Mouse (Mus musculus): ENCODE results near the gene Tut7. TPM values are rescaled to one million over a fixed set of nuclear protein-coding genes. Genes with fewer than 3 reads are reported as not detected.

Tut7 gene
- polyA plus RNA-seq, 1 experiment = 113 TPM

DNA sequence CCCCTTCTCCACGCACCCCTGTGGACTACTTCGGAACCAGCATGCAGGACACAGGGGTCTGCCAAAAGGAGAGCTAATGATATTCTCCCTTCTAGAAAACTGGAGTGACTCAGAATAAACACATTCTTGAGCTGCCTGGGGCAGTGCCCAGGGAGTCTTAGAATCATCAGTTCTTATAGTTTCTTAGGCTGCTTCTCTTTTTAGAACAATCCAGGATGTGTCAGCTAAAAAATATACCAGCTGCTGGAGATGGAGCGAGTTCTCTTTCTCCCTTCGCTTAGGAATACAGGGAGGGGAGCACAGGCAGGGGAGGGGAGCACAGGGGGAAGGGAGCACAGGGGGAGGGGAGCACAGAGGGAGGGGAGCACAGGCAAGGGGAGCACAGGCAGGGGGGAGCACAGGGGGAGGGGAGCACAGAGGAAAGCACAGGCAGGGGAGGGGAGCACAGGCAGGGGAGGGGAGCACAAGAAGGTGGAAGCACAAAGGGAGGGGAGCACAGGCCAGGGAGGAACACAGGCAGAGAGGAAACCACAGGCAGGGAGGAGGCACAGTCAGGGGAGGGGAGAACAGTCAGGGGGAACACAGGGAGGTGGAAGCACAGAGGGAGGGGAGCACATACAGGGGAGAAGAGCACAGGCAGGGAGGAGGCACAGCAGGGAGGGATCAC is 12.0 kb upstream of the Tut7 start:
- H3K27ac ChIP-seq (ENCODE audit: insufficient read depth, low read length) = peak overlapping the region; percentile 63
- no peak for TF ChIP-seq CTCF (IDR thresholded peaks at IDR 0.05; ENCODE audit: borderline replicate concordance, insufficient read depth, low read length)
- TF ChIP-seq POLR2A (IDR thresholded peaks at IDR 0.05; ENCODE audit: low read depth, low read length) = no peak
- peaks cover 9% of the 10 kb centered on the region for H3K4me1 ChIP-seq (ENCODE audit: control insufficient read depth, insufficient read depth, low read length)
- no peak overlapping the region for H3K4me3 ChIP-seq (ENCODE audit: insufficient read depth, low read length)

DNA sequence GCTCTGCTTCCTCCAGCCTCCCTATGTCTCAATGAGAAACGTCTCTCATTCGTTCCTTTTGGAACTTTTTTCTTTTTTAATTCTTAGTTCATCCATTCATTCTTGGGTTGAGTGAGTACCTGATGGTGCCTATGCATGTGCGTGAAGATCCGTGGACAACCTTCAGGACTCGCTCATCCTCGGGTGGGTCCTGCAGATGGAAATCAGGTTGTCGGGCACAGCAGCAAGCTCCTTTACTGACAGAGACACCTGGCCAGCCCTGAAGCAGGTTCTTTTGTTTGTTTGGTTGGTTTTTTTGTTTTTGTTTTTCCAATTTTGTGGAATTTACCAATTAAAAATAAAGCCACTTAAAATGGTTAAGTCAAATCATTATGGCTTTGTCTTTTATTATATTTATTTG is 9.9 kb upstream of the Tut7 start:
- H3K4me3 ChIP-seq (ENCODE audit: insufficient read depth, low read length) = no peak overlapping the region
- H3K27ac ChIP-seq (ENCODE audit: insufficient read depth, low read length) = no peak overlapping the region
- TF ChIP-seq POLR2A (IDR thresholded peaks at IDR 0.05; ENCODE audit: low read depth, low read length) (no peak), CTCF (IDR thresholded peaks at IDR 0.05; ENCODE audit: borderline replicate concordance, insufficient read depth, low read length) (no peak)
- peaks cover 9% of the 10 kb centered on the region for H3K4me1 ChIP-seq (ENCODE audit: control insufficient read depth, insufficient read depth, low read length)

DNA sequence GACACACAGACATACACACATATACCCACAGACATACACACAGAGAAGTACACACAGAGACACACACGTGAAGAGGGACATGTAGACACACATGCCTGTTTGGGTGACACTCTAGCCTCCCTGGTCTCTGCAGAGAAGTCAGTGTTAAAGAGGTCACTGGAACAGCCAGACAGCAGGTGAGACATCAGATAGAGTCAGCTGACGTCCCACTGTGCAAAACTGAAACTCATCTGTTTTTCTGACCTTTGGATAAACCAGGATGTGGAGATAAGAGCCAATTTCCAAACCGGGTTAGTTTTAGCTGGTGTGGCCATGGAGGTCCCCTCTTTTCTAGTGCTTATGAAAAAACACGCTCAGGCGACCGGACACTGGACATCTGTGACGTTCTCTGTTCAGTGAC is 9.5 kb upstream of the Tut7 start:
- no peak overlapping the region for H3K27ac ChIP-seq (ENCODE audit: insufficient read depth, low read length)
- no peak overlapping the region for H3K4me3 ChIP-seq (ENCODE audit: insufficient read depth, low read length)
- H3K4me1 ChIP-seq (ENCODE audit: control insufficient read depth, insufficient read depth, low read length) = peaks cover 9% of the 10 kb centered on the region
- TF ChIP-seq CTCF (IDR thresholded peaks at IDR 0.05; ENCODE audit: borderline replicate concordance, insufficient read depth, low read length) = no peak
- TF ChIP-seq POLR2A (IDR thresholded peaks at IDR 0.05; ENCODE audit: low read depth, low read length) = no peak

DNA sequence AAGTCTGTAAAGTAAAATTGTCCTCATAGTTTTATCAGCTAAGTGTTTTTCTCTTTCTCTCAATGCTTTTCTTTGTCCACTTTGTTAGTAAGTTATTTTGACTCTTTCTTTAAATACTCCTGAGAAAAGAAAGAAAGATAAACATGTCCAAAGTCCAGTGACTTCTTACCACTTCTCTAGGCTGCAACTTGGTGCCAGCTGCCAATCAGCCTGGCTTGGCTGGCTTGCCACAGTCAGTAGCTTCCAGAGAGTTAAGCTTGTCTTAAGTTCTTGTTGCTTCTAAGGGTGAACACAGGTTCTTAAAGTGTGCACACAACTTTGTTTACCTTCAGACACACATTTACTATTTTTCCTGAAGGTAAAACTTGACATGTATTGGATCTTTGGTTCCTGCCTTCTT is 3.0 kb upstream of the Tut7 start:
- Histone ChIP-seq H3K4me3 (ENCODE audit: insufficient read depth, low read length) (no peak overlapping the region), H3K27ac (ENCODE audit: insufficient read depth, low read length) (no peak overlapping the region), H3K4me1 (ENCODE audit: control insufficient read depth, insufficient read depth, low read length) (peaks cover 5% of the 10 kb centered on the region; the same call in 1 of the 2 replicates)
- TF ChIP-seq CTCF (IDR thresholded peaks at IDR 0.05; ENCODE audit: borderline replicate concordance, insufficient read depth, low read length) (no peak), POLR2A (IDR thresholded peaks at IDR 0.05; ENCODE audit: low read depth, low read length) (no peak)

DNA sequence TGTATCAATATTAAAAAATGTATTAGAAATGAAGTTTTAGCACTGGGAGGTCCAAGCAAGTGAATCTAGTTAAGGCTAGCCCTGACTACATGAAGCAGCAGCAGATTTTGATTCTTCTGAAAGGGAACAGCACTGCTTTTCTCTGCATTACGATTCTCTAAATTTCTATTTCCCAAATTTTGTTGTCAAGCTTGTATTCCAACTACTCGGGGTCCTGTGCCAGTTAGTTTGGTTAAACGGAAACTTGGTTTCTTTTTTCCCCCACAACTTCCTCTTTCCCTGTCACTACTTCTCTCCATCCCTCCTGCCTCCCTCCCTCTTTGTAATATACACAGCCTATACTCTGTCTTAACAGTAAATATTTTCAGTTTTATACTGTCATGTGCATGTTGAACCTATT is 2.1 kb downstream of the Tut7 start:
- TF ChIP-seq POLR2A (IDR thresholded peaks at IDR 0.05; ENCODE audit: low read depth, low read length) (no peak), CTCF (IDR thresholded peaks at IDR 0.05; ENCODE audit: borderline replicate concordance, insufficient read depth, low read length) (no peak)
- peaks cover 5% of the 10 kb centered on the region for H3K4me1 ChIP-seq (ENCODE audit: control insufficient read depth, insufficient read depth, low read length)
- H3K27ac ChIP-seq (ENCODE audit: insufficient read depth, low read length) = no peak overlapping the region
- peak overlapping the region; percentile 14; the same call in 1 of the 2 replicates for H3K4me3 ChIP-seq (ENCODE audit: insufficient read depth, low read length)

DNA sequence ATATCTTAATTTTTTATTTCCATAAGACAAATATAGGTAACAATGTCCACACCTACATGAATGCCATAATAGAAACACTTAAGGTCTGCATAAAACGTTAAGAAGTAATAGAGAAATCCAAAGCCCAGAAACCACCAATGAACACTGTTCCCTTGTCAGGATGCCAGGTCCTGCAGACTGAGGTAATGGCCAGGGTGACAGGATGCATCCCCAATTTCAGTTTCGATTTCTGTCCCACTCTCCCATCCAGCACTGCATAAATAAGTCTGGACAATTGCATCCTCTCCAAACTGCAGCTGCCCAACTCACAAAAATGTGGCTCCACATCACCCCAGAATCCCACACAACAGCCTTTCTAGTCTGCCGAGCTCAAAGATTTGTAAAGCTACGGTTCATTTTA is 2.8 kb downstream of the Tut7 start:
- Histone ChIP-seq H3K4me1 (ENCODE audit: control insufficient read depth, insufficient read depth, low read length) (peaks cover 5% of the 10 kb centered on the region), H3K4me3 (ENCODE audit: insufficient read depth, low read length) (peak overlapping the region; percentile 21; the same call in 1 of the 2 replicates), H3K27ac (ENCODE audit: insufficient read depth, low read length) (no peak overlapping the region)
- no peak for TF ChIP-seq POLR2A (IDR thresholded peaks at IDR 0.05; ENCODE audit: low read depth, low read length)
- no peak for TF ChIP-seq CTCF (IDR thresholded peaks at IDR 0.05; ENCODE audit: borderline replicate concordance, insufficient read depth, low read length)

DNA sequence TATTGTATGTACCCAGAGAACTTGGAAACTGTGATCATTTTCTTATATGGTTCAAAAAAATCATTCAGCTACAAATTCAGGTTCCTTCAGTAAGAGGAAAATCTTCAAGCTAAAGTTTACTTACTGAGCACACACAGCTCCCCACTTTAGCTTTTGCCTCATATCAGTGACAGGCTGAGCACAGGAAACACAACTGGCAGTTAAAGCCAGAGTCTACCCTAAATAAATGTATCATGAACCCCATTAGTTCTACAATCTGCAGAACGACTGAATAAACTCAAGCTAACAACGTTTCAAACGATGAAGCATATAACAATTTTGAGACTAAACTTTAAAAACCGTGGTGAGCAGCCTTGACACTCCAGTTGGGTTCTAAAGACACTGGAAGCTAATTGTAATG is 5.6 kb downstream of the Tut7 start:
- H3K4me3 ChIP-seq (ENCODE audit: insufficient read depth, low read length) = no peak overlapping the region
- peaks cover 5% of the 10 kb centered on the region for H3K4me1 ChIP-seq (ENCODE audit: control insufficient read depth, insufficient read depth, low read length)
- no peak for TF ChIP-seq POLR2A (IDR thresholded peaks at IDR 0.05; ENCODE audit: low read depth, low read length)
- TF ChIP-seq CTCF (IDR thresholded peaks at IDR 0.05; ENCODE audit: borderline replicate concordance, insufficient read depth, low read length) = no peak
- H3K27ac ChIP-seq (ENCODE audit: insufficient read depth, low read length) = no peak overlapping the region

DNA sequence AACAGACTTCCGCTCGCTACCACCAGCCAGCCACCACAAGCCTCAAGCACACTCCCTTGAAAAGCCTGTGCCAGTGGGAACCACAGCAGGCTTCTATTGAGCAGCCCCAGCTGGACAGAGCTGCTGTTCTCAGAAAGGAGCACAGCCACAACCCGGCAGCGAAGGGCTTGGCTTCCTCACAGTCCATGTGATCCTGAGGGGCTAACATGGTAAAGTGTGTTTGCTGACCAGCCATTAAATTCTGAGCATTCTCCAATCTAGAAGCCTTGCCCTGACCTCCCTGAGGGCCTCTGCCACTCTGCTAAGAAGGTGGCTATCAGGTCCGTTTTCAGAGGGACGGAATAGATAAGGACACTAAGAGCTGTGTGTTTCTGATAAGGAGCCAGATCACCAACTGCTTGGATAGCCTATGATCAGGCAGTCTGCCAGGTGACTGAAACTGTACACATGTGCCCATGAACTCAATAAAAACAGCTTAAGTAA is 8.8 kb downstream of the Tut7 start:
- no peak overlapping the region for H3K4me3 ChIP-seq (ENCODE audit: insufficient read depth, low read length)
- H3K4me1 ChIP-seq (ENCODE audit: control insufficient read depth, insufficient read depth, low read length) = no peaks in the 10 kb centered on the region
- no peak overlapping the region for H3K27ac ChIP-seq (ENCODE audit: insufficient read depth, low read length)
- TF ChIP-seq CTCF (IDR thresholded peaks at IDR 0.05; ENCODE audit: borderline replicate concordance, insufficient read depth, low read length) = no peak
- no peak for TF ChIP-seq POLR2A (IDR thresholded peaks at IDR 0.05; ENCODE audit: low read depth, low read length)

DNA sequence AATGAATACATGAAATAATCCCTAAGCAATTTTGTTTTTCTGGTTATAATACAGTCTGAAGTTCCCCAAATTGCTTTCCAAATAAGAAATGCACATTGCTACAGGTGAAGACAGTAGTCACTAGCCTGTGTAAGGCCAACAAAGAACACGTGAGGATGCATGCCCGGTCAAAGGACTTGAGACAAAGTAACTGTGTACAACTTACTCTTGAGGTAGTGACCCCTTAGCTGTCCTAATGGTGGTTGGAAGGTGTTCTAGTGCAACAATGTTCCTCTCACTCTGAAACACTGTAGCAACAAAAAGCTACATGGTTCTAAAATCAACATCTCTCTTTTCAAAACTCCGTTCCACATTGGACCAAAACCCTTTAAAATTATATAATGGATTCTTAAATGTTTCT is 11.4 kb downstream of the Tut7 start:
- no peak for TF ChIP-seq CTCF (IDR thresholded peaks at IDR 0.05; ENCODE audit: borderline replicate concordance, insufficient read depth, low read length)
- no peak for TF ChIP-seq POLR2A (IDR thresholded peaks at IDR 0.05; ENCODE audit: low read depth, low read length)
- no peaks in the 10 kb centered on the region for H3K4me1 ChIP-seq (ENCODE audit: control insufficient read depth, insufficient read depth, low read length)
- H3K27ac ChIP-seq (ENCODE audit: insufficient read depth, low read length) = no peak overlapping the region

DNA sequence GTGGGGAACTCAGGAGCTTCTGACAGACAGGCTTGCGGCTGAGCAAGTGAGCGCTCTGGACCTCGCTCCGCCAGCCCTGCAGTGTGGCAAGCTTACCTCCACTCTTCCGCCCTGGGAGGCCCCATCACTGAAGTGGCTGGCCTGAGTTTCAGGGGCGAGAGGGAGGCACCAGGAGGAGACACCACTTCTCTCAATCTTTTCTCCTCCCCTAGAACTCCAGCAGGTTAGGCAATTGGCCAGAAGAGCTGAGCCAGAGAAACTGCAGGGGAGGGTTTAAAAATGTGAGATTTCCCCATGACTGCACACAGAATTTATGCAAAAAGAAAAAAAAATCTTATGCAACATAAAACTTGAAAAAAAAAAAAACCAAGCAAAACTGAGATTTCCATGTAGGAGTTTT is 21.9 kb downstream of the Tut7 start:
- Histone ChIP-seq H3K4me3 (ENCODE audit: insufficient read depth, low read length) (no peak overlapping the region), H3K27ac (ENCODE audit: insufficient read depth, low read length) (no peak overlapping the region), H3K4me1 (ENCODE audit: control insufficient read depth, insufficient read depth, low read length) (no peaks in the 10 kb centered on the region)
- no peak for TF ChIP-seq POLR2A (IDR thresholded peaks at IDR 0.05; ENCODE audit: low read depth, low read length)
- TF ChIP-seq CTCF (IDR thresholded peaks at IDR 0.05; ENCODE audit: borderline replicate concordance, insufficient read depth, low read length) = no peak

More for the DNA sequence above, 11.4 kb downstream of the Tut7 start:
- no peak overlapping the region for H3K4me3 ChIP-seq (ENCODE audit: insufficient read depth, low read length)

All from embryonic fibroblast, embryonic 13.5 days (primary cell).